Mouse (Mus musculus) thymus, postnatal 14 days (tissue): ENCODE results near the gene Maml3.
A peak's percentile ranks its signal among the peaks of the same experiment; 100 is the strongest.

Experiments used
- DNase-seq: peaks from one replicate; pipeline ENCODE4 v3.0.0; 2021

Gene Maml3

DNA sequence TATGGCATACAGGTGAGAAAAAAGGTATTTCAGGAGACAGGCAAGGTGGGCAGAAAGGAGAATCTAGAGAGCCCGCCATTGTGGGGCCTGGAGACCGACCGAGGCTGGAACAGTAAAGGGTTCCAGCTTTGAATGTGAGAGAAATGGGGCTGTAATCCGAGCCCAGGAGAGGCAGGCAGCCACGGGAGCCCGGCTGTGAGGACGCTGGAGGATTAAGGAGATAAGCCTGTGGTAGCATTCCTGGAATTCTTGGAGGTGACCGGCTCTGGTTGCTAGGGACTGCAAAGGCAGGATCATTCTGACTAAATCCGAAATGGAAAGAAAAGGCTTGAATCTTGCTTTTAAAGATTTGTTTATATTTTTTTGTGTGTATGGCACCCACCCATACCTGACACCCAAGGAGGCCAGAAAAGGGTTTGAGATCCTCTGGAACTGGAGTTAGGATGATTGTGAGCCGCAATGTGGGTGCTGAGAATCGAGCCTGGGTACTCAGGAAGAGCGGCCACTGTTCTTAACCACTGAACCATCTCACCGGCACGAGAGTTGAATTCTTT lies 196.4 kb downstream of the Maml3 start:
- DNase-seq: no peak

DNA sequence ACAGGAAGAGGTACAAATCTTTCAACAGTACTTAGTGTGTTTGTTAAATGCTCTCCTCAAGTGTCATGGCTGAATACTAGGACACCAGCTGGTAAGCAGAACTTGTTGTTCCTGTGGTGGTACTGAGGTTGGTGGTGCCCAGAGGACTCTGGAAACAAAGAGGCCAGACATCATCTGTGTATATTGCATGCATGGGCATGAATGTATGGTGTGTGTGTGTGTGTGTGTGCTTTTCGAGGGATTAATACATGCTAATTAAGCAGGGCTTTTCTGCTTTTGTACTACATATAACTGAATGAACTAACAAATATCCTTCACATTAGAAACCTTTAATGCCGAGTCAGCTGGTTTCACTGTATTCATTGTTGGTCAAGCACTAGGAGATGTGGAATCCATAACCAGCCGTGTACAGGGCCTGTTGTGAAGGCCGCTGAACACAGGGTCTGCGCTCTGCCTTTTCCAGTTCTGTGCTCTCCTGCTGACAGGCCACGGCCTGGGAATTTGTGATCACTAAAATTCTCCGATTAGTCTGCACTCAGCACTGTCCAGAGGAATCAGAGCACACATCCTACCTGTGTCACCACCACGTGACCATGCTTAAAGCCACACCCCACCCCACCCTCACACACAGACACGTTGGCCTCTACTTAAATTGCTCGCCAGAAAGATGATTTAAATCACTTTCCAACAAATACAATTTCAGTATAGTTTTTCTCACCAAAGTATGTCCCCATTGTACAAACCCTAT lies 197.6 kb downstream of the Maml3 start:
- no peak for DNase-seq

DNA sequence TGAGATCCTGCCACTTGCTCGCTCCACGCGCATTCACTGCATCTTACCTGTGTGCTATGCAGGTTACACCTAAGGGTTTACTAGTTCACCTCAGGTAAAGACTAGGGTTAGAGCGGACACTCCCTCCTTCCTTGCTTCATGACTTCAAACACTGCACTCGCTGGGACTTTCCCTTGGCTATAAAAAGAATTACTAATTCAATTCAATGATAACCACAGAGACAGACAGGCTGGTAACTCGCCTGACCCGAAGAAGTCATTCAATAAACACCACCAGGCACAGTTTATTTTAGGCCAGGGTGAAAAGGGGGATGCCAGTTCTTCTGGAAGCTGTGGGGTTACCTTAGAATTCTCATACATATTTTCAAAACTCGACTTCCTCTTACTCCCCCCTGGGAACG lies 199.0 kb downstream of the Maml3 start:
- no peak for DNase-seq

DNA sequence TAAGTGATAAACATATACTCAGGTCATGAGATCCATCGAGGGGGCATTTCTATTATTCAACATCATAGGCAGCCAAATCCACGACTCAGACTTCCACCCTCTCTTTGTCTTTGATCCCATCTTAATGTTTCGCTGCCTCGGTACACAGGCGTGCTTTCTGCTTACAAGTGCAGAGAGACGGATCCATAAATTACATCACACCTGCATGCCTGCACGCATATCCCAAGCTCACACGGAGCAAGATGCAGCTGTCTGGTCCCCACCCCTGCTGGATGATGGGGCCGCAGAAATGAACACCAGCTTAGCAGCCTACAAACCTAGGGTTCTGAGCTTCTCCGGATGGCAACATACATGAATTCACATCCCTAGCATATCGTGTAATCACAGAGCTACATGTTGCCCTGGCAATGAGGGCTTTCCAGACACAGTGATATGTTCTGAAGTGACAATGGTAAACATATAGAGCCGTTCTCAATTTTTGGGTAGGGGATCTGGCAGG lies 200.5 kb downstream of the Maml3 start:
- no peak for DNase-seq

DNA sequence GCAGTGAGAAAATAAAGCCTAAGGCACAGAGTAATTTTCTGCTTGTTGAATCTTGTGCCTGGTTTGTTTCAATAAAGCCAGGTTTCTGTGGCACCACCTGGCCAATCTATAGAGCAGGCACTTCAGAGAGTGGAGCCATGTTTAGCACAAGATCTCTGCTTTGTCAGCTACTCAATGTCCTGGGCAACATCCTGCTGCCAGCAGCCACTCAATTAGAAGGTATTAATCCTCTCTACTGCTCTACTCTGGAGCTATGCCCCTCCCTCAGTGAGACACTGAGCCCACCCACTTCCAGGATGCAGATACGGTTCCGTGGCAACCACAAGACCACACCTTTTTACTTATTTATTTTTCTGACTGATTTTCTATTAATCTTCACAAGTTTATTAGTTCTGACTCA lies 203.7 kb downstream of the Maml3 start:
- no peak for DNase-seq

DNA sequence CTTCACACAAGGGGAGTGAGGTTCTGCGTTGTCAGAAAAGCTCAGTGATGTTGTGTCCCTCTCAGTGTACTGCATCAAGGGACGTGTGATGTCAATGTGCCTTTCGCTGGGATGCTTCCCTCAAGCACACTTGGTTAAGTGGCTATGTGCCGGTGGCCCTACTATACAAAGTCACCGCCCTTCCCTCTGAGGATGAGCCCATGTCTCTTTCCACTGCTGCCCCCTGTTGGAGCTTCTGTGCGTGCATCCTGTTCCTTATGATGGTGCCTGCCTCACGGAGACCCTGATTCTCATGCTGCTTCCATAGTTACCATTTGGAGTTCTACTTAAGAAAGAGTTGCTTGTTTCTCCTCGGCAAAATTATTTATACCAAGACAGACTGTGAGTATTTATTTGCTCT lies 210.4 kb downstream of the Maml3 start:
- peak; percentile 59 for DNase-seq

DNA sequence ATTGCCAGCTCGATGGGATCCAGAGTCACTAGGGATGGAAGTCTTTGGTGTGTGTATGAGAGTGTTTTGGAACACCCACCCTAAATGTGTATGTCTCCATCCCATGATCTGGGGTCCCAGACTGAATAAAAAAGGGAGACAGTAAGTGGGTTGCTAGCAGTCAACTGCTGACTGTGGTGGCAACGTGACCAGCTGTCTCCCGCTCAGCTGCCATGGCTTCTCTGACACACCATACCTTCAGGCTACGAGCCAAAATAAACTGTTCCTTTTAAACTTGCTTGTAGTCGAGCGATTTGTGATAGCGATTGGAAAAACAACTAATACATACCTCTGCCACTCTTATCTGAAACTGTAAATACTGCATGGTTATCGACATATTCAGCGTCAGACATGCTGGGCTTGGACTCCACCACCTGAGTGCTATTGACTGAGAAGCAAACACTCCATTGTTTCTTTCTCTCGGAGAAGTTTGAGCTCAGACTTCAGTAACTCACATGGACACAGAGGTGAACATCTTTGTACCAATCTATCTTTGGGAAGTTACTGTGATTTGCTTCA lies 213.2 kb downstream of the Maml3 start:
- no peak for DNase-seq

DNA sequence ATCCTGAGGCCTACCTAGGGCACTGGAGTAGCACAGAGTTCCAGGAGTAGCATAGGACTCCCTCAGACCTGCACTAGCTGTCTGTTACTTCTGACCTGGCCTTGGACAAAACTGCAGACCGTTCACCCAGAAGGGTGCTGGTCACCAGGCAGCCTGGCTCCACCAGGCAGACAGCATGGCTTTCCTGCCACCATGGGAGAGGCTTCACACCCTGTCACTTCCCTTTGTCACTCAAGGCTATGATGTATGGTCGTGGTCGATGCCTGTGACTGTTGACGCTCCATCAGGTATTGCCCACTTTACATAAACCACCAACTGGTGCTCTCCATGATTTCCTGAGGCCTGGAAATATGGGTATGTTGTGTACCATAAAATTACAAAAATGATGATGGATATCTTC lies 214.7 kb downstream of the Maml3 start:
- DNase-seq: no peak

DNA sequence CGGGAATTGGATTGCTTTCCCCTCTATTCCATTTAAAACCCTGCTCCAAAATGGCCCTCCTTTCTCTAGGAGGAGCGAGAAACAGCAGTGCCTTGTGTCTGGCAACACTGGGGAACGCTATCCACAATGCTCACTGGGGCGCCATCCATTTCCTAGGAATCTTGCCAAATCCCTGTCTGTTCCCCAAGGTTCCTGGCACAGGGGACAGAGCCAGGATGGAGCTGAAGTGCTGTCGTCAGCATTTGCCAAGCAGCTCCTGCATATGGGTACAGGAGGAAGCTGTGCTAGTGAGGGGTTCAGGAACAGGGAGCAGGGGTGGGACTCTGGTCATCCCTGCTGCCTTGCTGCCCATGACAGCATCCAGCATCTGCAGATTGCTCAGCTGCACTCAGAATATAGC lies 215.1 kb downstream of the Maml3 start:
- no peak for DNase-seq

DNA sequence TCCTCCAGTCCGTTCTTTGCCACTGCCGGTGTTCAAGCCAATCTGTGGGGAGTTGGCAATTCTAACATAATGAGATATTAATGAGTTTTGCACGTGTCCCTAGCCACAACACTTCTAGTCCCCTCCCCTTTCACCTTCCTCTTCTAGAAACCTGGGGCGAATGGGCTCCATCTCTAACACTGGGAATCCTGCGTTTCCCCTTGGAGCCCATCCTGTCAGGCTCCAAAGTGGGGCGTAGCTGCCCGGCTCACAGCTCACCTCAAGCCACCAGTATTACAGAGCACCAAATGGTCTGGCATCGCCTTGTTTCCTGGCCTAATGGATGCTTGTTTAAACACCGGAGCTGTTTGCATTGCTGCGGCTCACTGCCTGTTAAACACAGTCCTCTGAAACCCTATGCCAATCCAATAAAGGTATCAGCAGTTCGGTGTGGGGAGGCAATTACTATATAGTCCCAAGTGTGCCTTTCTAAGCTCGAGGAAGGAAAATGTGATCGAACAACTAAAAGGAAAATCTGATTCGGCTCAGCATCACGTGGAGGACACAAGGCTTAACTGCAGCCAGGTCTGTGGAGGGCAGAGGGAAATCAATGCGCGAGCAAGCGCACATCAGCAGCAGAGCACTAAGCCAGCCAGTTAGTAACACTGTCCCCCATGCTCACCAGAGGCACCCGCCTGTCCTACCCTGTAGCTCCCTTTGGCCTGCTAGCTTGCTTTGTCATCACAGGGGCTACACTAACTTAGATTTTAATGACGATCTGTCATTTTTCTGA lies 216.0 kb downstream of the Maml3 start:
- no peak for DNase-seq

DNA sequence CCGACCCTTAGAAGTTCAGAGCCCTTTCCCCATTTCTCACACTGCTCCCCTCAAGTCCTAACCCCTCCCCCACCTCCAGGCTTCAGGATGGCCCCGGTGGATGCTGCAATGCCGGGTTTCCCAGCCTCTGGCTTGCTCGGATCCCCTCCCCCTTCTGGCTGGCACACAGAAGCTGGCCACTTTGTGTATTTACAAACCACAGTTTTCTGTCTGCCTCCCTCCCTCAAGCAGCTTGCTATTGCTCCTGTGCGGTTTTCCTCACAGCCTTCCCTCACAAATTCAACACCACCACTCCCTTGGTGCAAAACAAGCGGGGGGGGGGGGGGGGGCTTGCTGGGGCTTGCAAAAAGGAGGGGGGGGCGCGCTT lies 216.6 kb downstream of the Maml3 start:
- DNase-seq: no peak

DNA sequence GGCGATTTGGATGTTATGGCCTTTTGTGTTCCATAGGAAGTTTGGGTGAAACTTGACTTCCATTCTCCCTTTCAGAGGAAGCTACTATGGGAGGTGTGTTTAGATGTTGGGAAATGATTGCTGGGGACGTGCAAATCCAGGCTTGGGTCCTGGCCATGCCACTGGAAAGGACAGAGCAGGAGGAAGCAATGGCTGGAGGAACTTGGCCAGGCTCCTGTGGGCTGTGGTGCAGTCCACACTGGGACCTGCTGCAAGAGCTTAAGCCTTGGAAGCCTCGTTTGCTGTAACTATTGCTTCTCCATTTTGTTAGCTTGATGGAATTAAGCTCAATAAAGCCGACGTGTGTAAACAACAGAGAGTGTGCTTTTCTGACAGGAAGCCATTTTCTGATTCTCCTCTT lies 219.0 kb downstream of the Maml3 start:
- no peak for DNase-seq

DNA sequence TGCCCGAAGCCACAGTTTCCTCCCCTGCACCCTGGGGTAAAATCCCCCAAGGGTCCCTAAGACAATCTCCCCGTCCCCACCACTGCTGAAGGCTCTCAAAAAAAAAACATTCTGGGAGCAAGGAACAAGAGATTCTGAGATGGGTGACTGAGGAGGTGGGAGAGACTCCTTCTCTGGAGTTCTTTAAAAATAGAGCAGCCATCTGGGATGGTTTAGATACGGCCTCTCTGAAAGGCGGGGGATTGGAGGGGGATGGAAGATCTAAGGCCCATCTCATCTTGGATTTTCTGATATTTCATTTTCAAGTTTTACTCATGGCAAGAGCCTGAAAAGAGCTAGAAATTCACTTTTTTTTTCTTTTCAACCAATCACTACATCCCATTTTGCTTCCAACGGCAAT lies 219.4 kb downstream of the Maml3 start:
- DNase-seq: no peak

DNA sequence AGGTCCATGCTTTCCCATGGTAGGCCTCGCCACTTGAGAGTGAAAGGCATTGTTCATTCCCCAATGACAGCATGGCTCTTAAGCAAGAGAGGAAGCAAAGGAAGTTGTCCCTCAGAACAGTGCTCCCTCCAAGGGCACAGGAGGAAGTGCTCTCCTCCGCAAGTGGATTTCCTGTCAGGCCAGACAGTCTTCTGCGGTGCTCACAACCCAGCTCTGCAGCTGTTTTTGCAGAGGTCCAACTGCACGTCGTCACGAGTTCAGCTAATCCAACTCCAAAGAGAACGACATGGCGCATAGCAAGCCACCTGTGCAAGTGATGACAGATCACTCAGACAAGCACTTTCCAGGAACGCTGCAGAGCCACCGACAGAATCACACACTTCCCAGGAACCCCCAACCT lies 222.9 kb downstream of the Maml3 start:
- peak; percentile 72 for DNase-seq

DNA sequence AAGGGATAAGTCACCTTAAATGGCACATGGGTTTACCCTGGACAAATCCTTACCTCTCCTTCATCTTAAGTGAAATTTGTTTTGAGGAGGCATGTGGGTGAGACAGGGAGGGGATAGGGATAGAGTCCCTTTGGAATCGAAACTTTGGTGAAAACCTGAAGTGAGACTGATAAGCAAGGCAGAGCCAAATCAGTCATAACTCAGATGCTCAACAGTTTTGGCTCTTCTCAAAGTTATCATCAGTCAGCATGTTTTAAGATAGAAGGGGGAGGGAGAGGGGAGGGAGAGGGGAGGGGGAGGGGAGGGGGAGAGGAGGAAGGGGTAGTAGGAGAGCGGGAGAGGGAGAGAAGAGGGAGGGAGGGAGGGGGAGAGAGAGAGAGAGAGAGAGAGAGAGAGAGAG lies 223.5 kb downstream of the Maml3 start:
- no peak for DNase-seq

DNA sequence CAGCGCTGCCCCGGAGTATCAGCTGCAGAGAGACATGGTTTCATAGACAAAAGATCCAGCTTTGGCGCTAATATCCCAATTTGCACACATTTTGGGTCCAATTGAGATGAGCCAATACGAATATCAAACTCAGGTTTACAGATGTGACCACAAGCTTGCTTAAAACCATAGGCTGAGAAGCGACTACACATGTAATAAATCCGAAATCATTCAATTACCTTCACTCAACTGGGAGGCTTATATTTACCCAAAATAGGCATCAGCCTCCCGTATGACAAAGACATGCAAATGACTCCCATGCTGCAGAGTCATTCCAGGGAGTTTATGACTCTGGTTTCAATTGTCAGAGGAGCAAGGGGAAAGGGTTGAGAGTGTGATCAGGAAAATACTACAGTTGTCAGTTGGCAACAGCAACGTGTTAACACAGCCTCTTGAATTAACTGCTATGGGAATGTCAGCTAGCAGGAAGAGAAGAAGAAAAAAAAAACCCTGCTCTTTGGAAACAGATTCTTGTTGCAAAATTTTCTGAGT lies 224.3 kb downstream of the Maml3 start:
- DNase-seq: no peak

DNA sequence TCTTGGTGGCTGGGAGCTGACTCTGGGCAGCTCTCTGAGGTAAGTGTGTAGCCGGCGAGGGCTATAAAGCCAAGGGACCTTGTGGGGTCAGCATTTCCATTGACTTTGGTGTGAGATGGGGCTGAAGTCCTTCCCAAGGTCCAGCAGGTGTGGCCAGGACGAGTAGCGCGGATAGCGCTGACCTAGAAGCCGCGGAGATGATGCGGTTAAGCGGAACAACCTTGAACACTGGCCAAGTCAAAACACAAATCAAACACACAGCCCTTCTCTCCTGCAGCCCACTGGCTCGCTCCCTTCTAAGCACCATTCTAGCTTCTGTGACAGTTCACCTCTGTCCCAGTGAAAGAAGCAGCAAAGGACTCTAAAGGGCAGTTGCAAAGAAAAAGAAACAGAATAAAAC lies 225.7 kb downstream of the Maml3 start:
- DNase-seq: no peak

DNA sequence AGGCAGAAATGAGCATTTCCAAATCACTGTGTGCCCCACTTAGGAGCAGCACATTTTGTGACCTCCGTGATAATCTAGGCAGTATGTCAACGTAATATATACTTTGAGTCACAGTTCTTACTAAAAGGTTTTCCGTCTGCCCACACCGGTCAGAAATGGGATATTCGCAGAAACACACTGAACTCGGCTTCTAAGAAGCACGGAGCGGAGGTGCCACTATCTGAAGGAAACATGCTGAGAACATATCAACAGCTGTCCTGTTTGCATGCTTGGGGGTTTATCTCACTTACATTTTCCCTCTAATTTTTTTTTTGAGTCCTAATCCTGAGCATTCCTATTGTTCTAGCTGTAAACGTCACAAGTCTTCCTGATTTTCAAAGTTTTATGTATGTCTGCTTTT lies 226.3 kb downstream of the Maml3 start:
- DNase-seq: no peak

DNA sequence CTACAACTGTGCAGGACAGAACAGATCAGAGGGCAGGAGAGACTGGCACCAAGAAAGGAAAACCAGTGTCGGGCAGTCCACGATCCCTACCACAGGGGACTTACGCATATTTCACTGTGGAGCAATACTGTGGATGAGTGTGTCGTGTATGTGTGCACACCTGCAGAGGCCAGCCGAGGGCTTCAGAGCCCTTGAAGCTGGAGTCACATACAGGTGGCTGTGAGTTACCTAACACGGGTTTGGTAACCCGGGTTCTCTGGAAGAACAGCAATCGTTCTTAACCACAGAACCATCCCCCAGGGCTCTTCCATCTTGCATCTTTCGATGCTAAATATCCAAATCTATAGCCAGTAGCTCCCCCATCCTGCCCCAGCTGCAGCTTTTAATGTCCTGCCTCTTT lies 228.1 kb downstream of the Maml3 start:
- no peak for DNase-seq

DNA sequence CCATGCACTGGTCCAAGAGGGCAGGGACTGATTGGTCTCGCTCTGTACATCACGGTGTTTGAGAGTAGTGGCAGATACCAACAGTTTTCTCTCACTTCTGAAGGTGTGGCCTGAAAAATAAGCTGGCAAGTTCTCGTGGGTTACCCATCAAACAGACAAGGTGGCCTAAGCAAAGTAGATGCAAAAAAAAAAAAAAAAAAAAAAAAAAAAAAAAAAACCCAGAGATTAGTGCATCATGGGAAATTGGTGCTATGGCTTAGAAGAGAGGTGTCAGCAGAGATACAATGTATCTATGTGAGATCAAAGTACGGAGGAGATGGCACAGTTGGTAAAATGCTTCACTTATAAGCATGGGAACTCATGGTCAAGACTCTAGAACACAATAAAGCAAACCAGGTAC lies 229.2 kb downstream of the Maml3 start:
- DNase-seq: no peak

DNA sequence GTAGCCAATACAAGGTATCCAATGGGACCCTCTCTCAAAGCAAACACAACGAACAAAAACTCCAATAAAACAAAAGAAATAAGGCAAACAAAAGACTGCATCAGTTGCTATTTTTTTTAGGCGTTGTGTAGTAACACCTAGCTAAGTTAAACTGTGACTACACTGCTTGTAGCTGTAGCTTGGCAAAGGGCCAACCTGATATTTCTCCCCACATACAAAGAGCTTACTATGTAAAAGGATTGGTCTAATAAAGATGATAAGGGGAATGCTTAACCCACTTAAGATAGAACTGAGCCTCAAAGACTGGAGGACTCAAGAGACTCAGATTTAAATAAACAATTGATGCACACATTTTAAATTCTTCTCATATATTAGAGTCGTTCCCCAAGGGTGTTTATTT lies 230.6 kb downstream of the Maml3 start:
- no peak for DNase-seq

DNA sequence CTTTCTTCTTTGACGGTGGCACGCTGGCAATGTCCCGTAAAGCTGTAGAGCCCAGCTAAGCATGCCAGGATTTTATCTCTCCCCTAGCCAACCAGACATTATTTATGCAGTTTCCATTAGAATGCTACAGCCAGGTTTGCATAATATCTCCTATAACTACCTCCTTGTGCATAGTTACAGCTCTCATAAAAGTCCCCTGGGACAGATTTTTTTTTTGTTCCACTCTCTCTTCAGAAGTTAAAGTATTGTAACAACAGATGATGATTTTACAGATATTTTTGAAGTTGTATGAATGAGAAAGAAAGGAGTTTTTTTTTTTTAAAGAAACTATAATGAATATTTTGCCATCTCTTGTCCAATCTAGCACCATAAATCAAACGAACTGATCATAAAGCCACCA lies 232.1 kb downstream of the Maml3 start:
- DNase-seq: no peak

DNA sequence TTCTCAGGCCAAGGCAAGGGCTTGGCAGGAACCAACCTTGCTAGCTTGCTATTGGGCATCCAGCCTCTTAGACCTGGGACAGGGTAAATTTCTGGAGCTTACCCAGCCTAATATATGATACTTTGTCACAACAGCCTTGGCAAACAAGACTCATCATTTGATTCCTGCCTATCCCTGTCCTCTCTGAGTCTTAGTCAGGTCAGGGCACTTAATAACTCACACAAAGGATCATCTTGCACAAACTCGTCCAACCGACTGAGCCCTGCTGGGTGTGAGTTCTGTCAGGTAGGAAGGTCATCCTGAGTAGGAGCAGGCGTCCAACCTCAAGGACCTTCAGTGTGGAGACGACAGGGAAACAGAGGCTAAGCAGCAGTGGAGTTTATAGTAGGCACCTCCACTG lies 233.5 kb downstream of the Maml3 start:
- DNase-seq: no peak

DNA sequence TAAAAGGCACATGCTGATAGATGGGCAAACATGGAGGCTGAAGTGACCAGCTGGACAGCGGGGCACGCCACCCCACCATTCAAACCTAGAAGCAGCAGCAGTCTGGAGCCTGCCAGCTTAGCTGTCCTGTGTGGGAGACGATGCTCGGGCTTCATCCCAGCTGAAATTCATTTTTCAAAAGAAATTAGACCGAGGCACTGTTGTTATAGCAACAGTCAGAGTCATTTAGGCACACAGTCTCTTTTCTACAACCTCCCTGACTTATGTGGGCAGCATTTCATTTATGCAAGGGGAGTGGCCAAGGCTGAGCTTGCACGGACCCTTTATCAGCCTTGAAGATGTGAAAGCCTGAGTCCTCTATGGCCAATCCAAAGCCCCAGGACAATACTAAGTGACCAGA lies 234.9 kb downstream of the Maml3 start:
- DNase-seq: no peak
